Mouse (Mus musculus): ENCODE measurements around the gene Crtc3. TPM values are rescaled to one million over a fixed set of nuclear protein-coding genes. Genes with fewer than 3 reads are reported as not detected.

Crtc3 gene
- polyA plus RNA-seq, 1 experiment from 2014 or later = 16.6 TPM

DNA sequence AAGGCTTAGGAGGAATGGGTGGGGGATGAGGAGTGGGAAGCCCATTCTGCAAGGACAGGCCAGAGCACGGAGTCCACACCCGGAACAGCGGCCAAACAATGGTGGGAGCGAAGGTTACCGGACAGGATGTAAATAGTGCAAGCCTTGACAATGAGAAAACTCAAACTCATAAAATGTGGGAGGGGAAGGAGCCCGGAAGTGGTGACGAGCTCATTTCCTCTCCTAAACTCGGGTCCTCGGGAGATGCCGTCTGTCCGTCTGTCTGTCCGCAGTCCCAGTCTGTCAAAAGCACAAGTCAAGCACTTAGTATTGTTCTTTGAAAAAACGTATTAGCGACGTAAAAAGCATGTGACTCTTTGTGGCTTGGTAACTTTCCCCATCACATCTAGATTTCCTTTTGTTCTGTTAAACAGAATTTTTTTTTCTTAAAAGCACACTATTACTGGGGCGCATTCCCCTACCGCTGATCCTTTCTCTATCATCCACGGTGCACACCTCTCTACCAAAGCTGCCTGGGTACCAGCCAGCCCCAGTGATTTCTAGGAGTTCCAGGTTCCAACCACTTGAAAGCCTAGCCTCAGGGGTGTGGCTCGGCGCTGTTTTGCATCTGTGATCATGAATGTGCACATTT is 105.7 kb downstream of the Crtc3 start:
- Histone ChIP-seq H3K9ac (ENCODE audit: low read depth, low read length) (no peak overlapping the region), H3K4me2 (peak overlapping the region; percentile 44), H3K9me3 (ENCODE audit: control insufficient read depth, low read length) (no peaks in the 10 kb centered on the region), H3K4me1 (replicated peaks; ENCODE audit: control insufficient read depth, insufficient read depth, low read length) (peaks cover 6% of the 10 kb centered on the region; the same call in 1 of the 2 replicates), H3K27ac (ENCODE audit: low read depth, low read length) (no peak overlapping the region), H3K4me3 (ENCODE audit: low read depth, low read length) (no peak overlapping the region), H3K27me3 (replicated peaks; ENCODE audit: control insufficient read depth, insufficient read depth, low read length) (no peaks in the 10 kb centered on the region), H3K36me3 (ENCODE audit: control insufficient read depth, insufficient read depth, low read length) (no peaks in the 10 kb centered on the region; the same call in 1 of the 2 replicates)
- ATAC-seq (replicated peaks; ENCODE audit: low FRiP score) (no peak), DNase-seq (ENCODE audit: low spot score) (no peak)
- 49% methylated on average over 20 of the region's 20 CpGs for WGBS

DNA sequence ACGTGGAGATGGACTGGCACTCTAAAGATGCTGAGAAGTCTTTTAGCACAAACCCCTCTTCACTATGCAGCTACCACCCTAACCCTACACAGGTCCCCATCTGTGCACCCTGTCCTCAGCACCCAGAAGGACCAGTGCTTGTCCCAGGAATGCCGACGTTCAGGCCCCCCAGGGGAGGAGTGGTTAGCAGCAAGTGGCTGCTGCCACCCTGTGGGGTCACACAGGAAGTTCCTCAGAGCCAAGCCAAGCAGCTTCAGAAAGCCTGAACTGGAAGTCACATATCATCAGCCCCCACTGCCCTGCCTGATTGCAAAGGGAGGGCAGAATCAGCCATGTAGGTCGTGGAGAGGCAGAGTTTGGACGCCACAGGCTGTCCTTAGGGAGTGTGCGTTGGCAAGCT is 108.3 kb downstream of the Crtc3 start:
- H3K9me3 ChIP-seq (ENCODE audit: control insufficient read depth, low read length) = no peaks in the 10 kb centered on the region
- H3K9ac ChIP-seq (ENCODE audit: low read depth, low read length) = no peak overlapping the region
- no peaks in the 10 kb centered on the region for H3K27me3 ChIP-seq (replicated peaks; ENCODE audit: control insufficient read depth, insufficient read depth, low read length)
- H3K4me2 ChIP-seq = no peak overlapping the region
- no peaks in the 10 kb centered on the region for H3K36me3 ChIP-seq (ENCODE audit: control insufficient read depth, insufficient read depth, low read length)
- ATAC-seq (replicated peaks; ENCODE audit: low FRiP score) (no peak), DNase-seq (ENCODE audit: low spot score) (no peak)
- no peak overlapping the region for H3K27ac ChIP-seq (ENCODE audit: low read depth, low read length)
- 0 out of 2 replicates have a peak, but pooled peaks cover 2% of the 10 kb centered on the region for H3K4me1 ChIP-seq (replicated peaks; ENCODE audit: control insufficient read depth, insufficient read depth, low read length)
- no peak overlapping the region for H3K4me3 ChIP-seq (ENCODE audit: low read depth, low read length)
- 21% methylated on average over 6 of the region's 6 CpGs for WGBS

DNA sequence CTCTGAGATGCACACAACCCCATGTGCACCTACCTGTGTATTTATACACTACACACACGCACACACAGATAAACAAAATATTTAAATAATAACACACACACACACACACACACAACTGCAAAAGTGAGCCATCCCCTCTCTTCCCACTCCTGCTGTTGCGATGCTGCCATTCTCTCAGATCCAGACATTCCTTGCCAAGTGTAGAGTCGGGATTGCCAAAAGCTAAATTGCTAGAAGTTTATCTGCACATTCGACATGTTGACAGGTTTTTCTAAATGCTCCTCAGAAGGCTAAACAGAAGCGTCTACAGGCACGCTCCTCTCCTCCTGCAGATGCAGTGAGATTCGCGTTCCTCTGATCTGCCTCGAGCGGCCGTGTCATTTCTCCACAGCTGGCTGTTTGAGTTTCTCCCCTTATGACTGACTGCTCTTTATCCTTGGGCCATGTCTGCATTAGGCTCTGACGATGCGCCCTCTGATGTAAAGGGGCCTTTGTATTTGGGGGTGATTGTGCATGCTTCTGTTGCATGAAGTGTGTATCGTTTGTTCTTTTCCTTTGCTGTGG is 111.2 kb downstream of the Crtc3 start:
- WGBS = 66% methylated on average over 14 of the region's 14 CpGs
- no peak for ATAC-seq (replicated peaks; ENCODE audit: low FRiP score)
- no peak overlapping the region for H3K9ac ChIP-seq (ENCODE audit: low read depth, low read length)

DNA sequence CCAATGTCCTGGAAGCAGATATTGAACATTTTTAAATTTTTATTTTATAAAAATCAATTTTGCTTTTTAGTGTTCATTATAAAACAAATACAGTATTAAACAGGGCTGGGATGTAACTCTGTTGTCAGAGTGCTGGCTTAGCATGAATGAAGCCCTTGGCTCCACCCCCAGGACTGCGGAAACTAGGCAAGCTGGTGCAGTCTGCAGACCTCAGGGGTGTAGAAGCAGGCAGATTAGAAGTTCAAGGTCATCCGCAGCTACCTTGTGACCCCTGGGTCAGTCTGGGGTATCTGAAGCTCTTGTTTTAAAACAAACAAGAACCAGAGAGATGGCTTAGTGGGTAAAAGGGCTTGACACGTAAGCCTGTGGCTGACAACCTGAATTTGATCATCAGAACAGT is 112.1 kb downstream of the Crtc3 start:
- ATAC-seq (replicated peaks; ENCODE audit: low FRiP score) (no peak), DNase-seq (ENCODE audit: low spot score) (no peak)
- WGBS = 66% methylated on average over 3 of the region's 3 CpGs

More for the DNA sequence above, 111.2 kb downstream of the Crtc3 start:
- no peaks in the 10 kb centered on the region for H3K4me1 ChIP-seq (replicated peaks; ENCODE audit: control insufficient read depth, insufficient read depth, low read length)
- no peak overlapping the region for H3K27ac ChIP-seq (ENCODE audit: low read depth, low read length)
- no peak for DNase-seq (ENCODE audit: low spot score)
- no peaks in the 10 kb centered on the region for H3K36me3 ChIP-seq (ENCODE audit: control insufficient read depth, insufficient read depth, low read length)
- H3K27me3 ChIP-seq (replicated peaks; ENCODE audit: control insufficient read depth, insufficient read depth, low read length) = no peaks in the 10 kb centered on the region
- H3K4me2 ChIP-seq = no peak overlapping the region
- H3K9me3 ChIP-seq (ENCODE audit: control insufficient read depth, low read length) = no peaks in the 10 kb centered on the region
- H3K4me3 ChIP-seq (ENCODE audit: low read depth, low read length) = no peak overlapping the region

DNA sequence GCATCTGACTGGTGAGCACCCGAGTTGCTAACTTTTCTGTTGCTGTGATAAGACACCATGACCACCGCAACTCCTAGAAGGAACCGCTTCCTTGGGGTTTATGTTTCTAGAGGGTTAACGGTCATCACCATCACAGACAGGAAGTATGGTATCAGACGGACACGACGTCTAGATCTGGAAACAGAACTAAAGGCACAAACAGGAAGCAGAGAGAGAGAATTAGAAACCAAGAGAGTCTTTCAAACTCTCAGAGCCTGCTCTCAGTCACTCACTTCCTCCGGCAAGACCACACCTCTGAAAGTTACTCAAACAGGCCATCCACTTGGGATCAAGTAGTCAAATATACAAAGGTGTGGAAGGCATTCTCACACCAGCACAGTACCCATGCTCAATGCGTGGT is 112.9 kb downstream of the Crtc3 start:
- H3K36me3 ChIP-seq (ENCODE audit: control insufficient read depth, insufficient read depth, low read length) = no peaks in the 10 kb centered on the region
- no peaks in the 10 kb centered on the region for H3K9me3 ChIP-seq (ENCODE audit: control insufficient read depth, low read length)
- no peak overlapping the region for H3K4me2 ChIP-seq
- DNase-seq (ENCODE audit: low spot score) = no peak
- no peak overlapping the region for H3K4me3 ChIP-seq (ENCODE audit: low read depth, low read length)
- H3K9ac ChIP-seq (ENCODE audit: low read depth, low read length) = no peak overlapping the region
- H3K27ac ChIP-seq (ENCODE audit: low read depth, low read length) = no peak overlapping the region
- WGBS = 41% methylated on average over 9 of the region's 9 CpGs
- ATAC-seq (replicated peaks; ENCODE audit: low FRiP score) = no peak
- no peaks in the 10 kb centered on the region for H3K4me1 ChIP-seq (replicated peaks; ENCODE audit: control insufficient read depth, insufficient read depth, low read length)
- H3K27me3 ChIP-seq (replicated peaks; ENCODE audit: control insufficient read depth, insufficient read depth, low read length) = no peaks in the 10 kb centered on the region

More for the DNA sequence above, 112.1 kb downstream of the Crtc3 start:
- H3K27me3 ChIP-seq (replicated peaks; ENCODE audit: control insufficient read depth, insufficient read depth, low read length) = no peaks in the 10 kb centered on the region
- no peak overlapping the region for H3K27ac ChIP-seq (ENCODE audit: low read depth, low read length)
- H3K9me3 ChIP-seq (ENCODE audit: control insufficient read depth, low read length) = no peaks in the 10 kb centered on the region
- no peaks in the 10 kb centered on the region for H3K4me1 ChIP-seq (replicated peaks; ENCODE audit: control insufficient read depth, insufficient read depth, low read length)
- no peak overlapping the region for H3K4me3 ChIP-seq (ENCODE audit: low read depth, low read length)
- no peak overlapping the region for H3K9ac ChIP-seq (ENCODE audit: low read depth, low read length)
- H3K4me2 ChIP-seq = no peak overlapping the region
- no peaks in the 10 kb centered on the region for H3K36me3 ChIP-seq (ENCODE audit: control insufficient read depth, insufficient read depth, low read length)

DNA sequence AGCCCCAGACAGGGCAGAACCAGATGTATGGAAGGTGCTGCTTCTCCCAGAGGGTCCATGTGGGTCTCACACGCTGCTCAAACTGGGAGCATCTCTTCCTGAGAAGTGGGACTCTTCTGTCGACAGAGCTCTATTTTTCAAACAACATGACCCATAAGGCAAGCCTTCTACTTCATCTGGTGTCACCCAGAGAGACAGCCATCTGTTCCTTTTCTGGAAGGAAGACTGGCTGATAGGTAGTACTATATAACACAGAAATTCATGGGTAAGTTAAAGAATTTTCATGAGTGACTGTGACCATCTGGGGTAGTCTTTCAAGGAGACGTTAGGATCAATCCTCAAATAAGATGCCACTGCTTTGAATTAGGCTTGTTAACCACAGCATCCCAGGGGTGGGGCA is 115.6 kb downstream of the Crtc3 start:
- Histone ChIP-seq H3K36me3 (ENCODE audit: control insufficient read depth, insufficient read depth, low read length) (no peaks in the 10 kb centered on the region), H3K4me2 (no peak overlapping the region), H3K27ac (ENCODE audit: low read depth, low read length) (no peak overlapping the region), H3K4me3 (ENCODE audit: low read depth, low read length) (no peak overlapping the region), H3K4me1 (replicated peaks; ENCODE audit: control insufficient read depth, insufficient read depth, low read length) (no peaks in the 10 kb centered on the region), H3K9ac (ENCODE audit: low read depth, low read length) (no peak overlapping the region), H3K27me3 (replicated peaks; ENCODE audit: control insufficient read depth, insufficient read depth, low read length) (no peaks in the 10 kb centered on the region), H3K9me3 (ENCODE audit: control insufficient read depth, low read length) (no peaks in the 10 kb centered on the region)
- ATAC-seq (replicated peaks; ENCODE audit: low FRiP score) (no peak), DNase-seq (ENCODE audit: low spot score) (no peak)
- WGBS = 61% methylated on average over 3 of the region's 3 CpGs

DNA sequence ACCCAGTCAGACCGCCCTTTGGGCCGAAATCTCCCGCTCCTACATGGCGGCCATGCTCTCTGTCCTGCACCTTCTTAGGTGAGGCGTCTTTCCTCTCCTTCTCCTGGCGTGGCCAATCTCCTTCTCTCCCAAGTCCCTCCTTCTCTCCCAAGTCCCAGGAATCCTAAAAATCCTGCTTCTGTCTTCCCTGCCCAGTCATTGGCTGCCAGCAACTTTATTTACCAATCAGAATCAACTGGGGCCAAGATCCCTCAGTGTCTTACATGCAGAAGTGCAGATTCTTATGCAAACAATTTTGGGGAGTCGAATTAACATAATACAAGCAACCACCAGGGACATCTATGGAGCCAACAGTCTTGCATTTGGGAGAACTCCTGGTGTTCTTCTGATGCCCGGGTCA is 120.7 kb downstream of the Crtc3 start:
- 79% methylated on average over 8 of the region's 8 CpGs for WGBS
- no peak overlapping the region for H3K9ac ChIP-seq (ENCODE audit: low read depth, low read length)
- ATAC-seq (replicated peaks; ENCODE audit: low FRiP score) = no peak
- no peaks in the 10 kb centered on the region for H3K27me3 ChIP-seq (replicated peaks; ENCODE audit: control insufficient read depth, insufficient read depth, low read length)
- DNase-seq (ENCODE audit: low spot score) = no peak
- no peak overlapping the region for H3K27ac ChIP-seq (ENCODE audit: low read depth, low read length)
- H3K4me3 ChIP-seq (ENCODE audit: low read depth, low read length) = no peak overlapping the region
- no peaks in the 10 kb centered on the region for H3K9me3 ChIP-seq (ENCODE audit: control insufficient read depth, low read length)
- no peaks in the 10 kb centered on the region for H3K4me1 ChIP-seq (replicated peaks; ENCODE audit: control insufficient read depth, insufficient read depth, low read length)
- no peaks in the 10 kb centered on the region for H3K36me3 ChIP-seq (ENCODE audit: control insufficient read depth, insufficient read depth, low read length)
- no peak overlapping the region for H3K4me2 ChIP-seq

DNA sequence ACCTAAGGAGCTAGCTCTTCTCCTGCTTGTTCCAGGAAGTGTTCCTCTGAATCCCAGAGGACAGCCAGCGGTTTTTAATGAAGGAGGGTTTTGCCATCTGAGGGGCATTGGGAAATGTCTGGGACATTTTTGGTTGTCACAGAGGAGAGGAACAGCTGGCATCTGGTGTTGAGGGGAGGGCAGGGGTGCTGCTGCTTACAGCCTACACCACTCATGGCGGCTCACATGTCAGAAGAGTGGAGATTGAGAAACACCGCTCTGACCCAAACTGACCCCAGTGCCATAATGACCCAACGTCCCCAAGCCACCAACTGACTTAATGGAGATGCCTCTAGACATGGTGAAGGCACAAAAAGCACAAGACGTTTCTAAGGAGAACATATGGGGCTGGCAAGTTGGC is 126.7 kb downstream of the Crtc3 start:
- Histone ChIP-seq H3K4me1 (replicated peaks; ENCODE audit: control insufficient read depth, insufficient read depth, low read length) (0 out of 2 replicates have a peak, but pooled peaks cover 4% of the 10 kb centered on the region), H3K4me2 (no peak overlapping the region), H3K36me3 (ENCODE audit: control insufficient read depth, insufficient read depth, low read length) (no peaks in the 10 kb centered on the region), H3K27me3 (replicated peaks; ENCODE audit: control insufficient read depth, insufficient read depth, low read length) (no peaks in the 10 kb centered on the region; the same call in 1 of the 2 replicates), H3K27ac (ENCODE audit: low read depth, low read length) (no peak overlapping the region), H3K4me3 (ENCODE audit: low read depth, low read length) (no peak overlapping the region), H3K9me3 (ENCODE audit: control insufficient read depth, low read length) (no peaks in the 10 kb centered on the region), H3K9ac (ENCODE audit: low read depth, low read length) (no peak overlapping the region)
- DNase-seq (ENCODE audit: low spot score) (no peak), ATAC-seq (replicated peaks; ENCODE audit: low FRiP score) (no peak)
- WGBS = 76% methylated on average over 5 of the region's 5 CpGs

DNA sequence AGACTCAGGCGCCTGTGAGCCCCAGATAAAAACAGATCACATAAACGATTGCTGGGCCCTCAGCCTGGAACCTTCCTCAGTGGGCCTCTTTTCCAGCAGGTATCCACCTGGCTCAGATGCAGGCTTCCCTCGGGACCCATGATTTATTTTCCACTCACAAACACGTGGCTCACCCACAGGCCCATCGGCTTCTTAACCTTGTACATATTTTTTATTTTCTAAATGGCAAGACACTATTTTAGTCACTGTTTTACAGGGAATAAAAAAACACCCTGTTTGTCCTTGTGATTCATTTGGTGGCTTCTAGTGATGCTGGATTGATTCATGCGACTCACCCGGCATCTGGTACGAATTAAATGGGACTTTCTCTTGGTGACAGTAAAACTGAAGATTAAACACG is 127.4 kb downstream of the Crtc3 start:
- Histone ChIP-seq H3K9me3 (ENCODE audit: control insufficient read depth, low read length) (no peaks in the 10 kb centered on the region), H3K4me1 (replicated peaks; ENCODE audit: control insufficient read depth, insufficient read depth, low read length) (0 out of 2 replicates have a peak, but pooled peaks cover 4% of the 10 kb centered on the region), H3K4me3 (ENCODE audit: low read depth, low read length) (no peak overlapping the region), H3K36me3 (ENCODE audit: control insufficient read depth, insufficient read depth, low read length) (no peaks in the 10 kb centered on the region), H3K27ac (ENCODE audit: low read depth, low read length) (no peak overlapping the region), H3K4me2 (no peak overlapping the region), H3K9ac (ENCODE audit: low read depth, low read length) (no peak overlapping the region), H3K27me3 (replicated peaks; ENCODE audit: control insufficient read depth, insufficient read depth, low read length) (no peaks in the 10 kb centered on the region; the same call in 1 of the 2 replicates)
- DNase-seq (ENCODE audit: low spot score) (no peak), ATAC-seq (replicated peaks; ENCODE audit: low FRiP score) (no peak)
- 71% methylated on average over 9 of the region's 9 CpGs for WGBS
